Mouse (Mus musculus) liver, adult 2 months (tissue): Measurements from ENCODE around the gene Exosc1.

Experiments used
- CTCF ChIP-seq: fragments of 200-500 bp; IDR thresholded peaks from 2 replicates; pipeline ENCODE4 v1.5.1; 2011; ENCODE audit warnings: low read depth, low read length, control low read depth
- POLR2A ChIP-seq: fragments of 200-500 bp; IDR thresholded peaks from 2 replicates; pipeline ENCODE4 v1.6.1; 2011; ENCODE audit warnings: low read length, control low read depth; ENCODE audit not compliant: insufficient read depth; ENCODE audit errors: extremely low read depth

GRCm38 (mm10) chr19:41883882-41884281 is 49.3 kb downstream of the Exosc1 start:
- TF ChIP-seq CTCF (no peak), POLR2A (no peak)
